In the genomic region with DNA sequence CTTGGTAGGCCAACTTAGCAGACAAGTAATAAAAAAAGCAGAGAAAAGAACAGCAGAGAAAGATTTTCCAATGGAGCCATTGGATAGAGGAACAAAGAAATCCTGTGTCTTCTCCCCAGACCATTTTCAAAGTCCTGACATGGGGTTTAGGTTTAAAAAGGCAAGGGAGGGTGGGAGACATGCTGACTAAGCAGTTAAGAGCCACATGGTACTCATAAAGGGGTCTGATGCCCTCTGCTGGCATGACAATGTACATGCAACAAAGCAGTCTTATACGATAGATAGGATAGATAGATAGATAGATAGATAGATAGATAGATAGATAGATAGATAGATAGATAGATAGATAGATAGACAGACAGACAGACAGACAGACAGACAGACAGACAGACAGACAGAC, we compare ENCODE assay signal across 9 mouse cellular contexts. TPM values are rescaled to one million over a fixed set of nuclear protein-coding genes. Genes with fewer than 3 reads are reported as not detected.
A peak's percentile ranks its signal among the peaks of the same experiment; 100 is the strongest.
DNase-seq lines count a peak whose midpoint lies in the region; ATAC-seq and TF ChIP-seq lines count a peak whose summit lies in the region.
"Had no signal": no experiment of that assay in that cellular context is flagged by ENCODE, and none has a peak within 500 bp of the region (broad histone marks: within the 10 kb centered on the region; RNA-seq: fewer than 3 reads in every experiment).

No protein-coding gene starts in this region.

- H3K4me3 ChIP-seq in lung, embryonic 14.5 days (ENCODE audit: low read depth, low read length): no peak overlapping the region
- H3K4me3 ChIP-seq: limb, embryonic 12.5 days had no signal

- H3K9ac ChIP-seq in lung, embryonic 14.5 days: no peak overlapping the region
- H3K9ac ChIP-seq: limb, embryonic 12.5 days had no signal

- H3K4me2 ChIP-seq in lung, embryonic 14.5 days: no peak overlapping the region
- H3K4me2 ChIP-seq: limb, embryonic 12.5 days had no signal

- no peaks in the 10 kb centered on the region for H3K27me3 ChIP-seq in lung, embryonic 14.5 days (ENCODE audit: insufficient read depth, low read length)
- H3K27me3 ChIP-seq: limb, embryonic 12.5 days had no signal

- ATAC-seq in lung, embryonic 14.5 days (ENCODE audit: insufficient read depth): no peak
- ATAC-seq in common myeloid progenitor, adult 5-6 weeks (replicated peaks; ENCODE audit: low read depth, poor library complexity, severe bottlenecking): 0 out of 2 replicates have a peak, but pooled peaks have one; percentile 43
- 0 out of 2 replicates have a peak, but pooled peaks have one; percentile 56 for ATAC-seq in monocyte, adult 5-6 weeks (replicated peaks; ENCODE audit: insufficient number of reproducible peaks, low FRiP score, low TSS enrichment, poor library complexity, severe bottlenecking)
- ATAC-seq in activated CD4-positive, CD25-positive, alpha-beta regulatory T cell, adult 4 months: no peak

- H3K9me3 ChIP-seq in lung, embryonic 14.5 days (ENCODE audit: low read depth, low read length): no peaks in the 10 kb centered on the region
- H3K9me3 ChIP-seq: limb, embryonic 12.5 days had no signal

- no peaks in the 10 kb centered on the region for H3K4me1 ChIP-seq in lung, embryonic 14.5 days (ENCODE audit: insufficient read depth)
- H3K4me1 ChIP-seq: limb, embryonic 12.5 days had no signal

- peak; percentile 59 for TF ChIP-seq CTCF in lung, embryonic 14.5 days (IDR thresholded peaks at IDR 0.05; ENCODE audit: low read depth)

- no peak overlapping the region for H3K27ac ChIP-seq in lung, embryonic 14.5 days (ENCODE audit: low read depth)
- H3K27ac ChIP-seq: limb, embryonic 12.5 days had no signal

- 70% methylated on average over 1 of the region's 1 CpGs for WGBS in lung, embryonic 14.5 days

- DNase-seq in cerebellum, postnatal 10 days: peak; percentile 46 to 52
- DNase-seq in cerebellum, adult 11-12 months: no peak
- DNase-seq in lung, embryonic 14.5 days: peak; percentile 52
- no peak for DNase-seq in lung, postnatal 14 days
- DNase-seq in adrenal gland, adult (ENCODE audit: inconsistent age in 2 of 2, low spot score in 1 of 2): no peak

- H3K36me3 ChIP-seq in lung, embryonic 14.5 days (ENCODE audit: insufficient read depth): no peaks in the 10 kb centered on the region
- H3K36me3 ChIP-seq: limb, embryonic 12.5 days had no signal

RNA-seq across cellular contexts. Expression of a gene that starts 15.7 kb away (rescaled TPM):
- polyA plus RNA-seq in lung, embryonic 14.5 days (2014; fragmentation: Nextera tagmentation; extraction: Ambion mirVana): 52.0 and 54.6 TPM in 2 replicates
- 57.4 and 104 TPM in 2 replicates for total RNA-seq in common myeloid progenitor, adult 5-6 weeks (2017)
- 29.7 to 52.8 TPM (median 33.2 TPM) in 3 replicates for total RNA-seq in monocyte, adult 5-6 weeks (2017)
- polyA plus RNA-seq in activated CD4-positive, CD25-positive, alpha-beta regulatory T cell, adult 4 months (2017; shearing (Covaris generic)): 10 to 100 TPM; 32.9 to 42.2 TPM

RNA-seq across cellular contexts. Expression of a gene that starts 56.1 kb away (rescaled TPM):
- 18.7 and 20.8 TPM in 2 replicates for polyA plus RNA-seq in lung, embryonic 14.5 days (2014; fragmentation: Nextera tagmentation; extraction: Ambion mirVana)
- total RNA-seq in common myeloid progenitor, adult 5-6 weeks (2017): 7.7 and 8.6 TPM in 2 replicates
- 21.5 to 55.1 TPM (median 25.0 TPM) in 3 replicates for total RNA-seq in monocyte, adult 5-6 weeks (2017)
- polyA plus RNA-seq in activated CD4-positive, CD25-positive, alpha-beta regulatory T cell, adult 4 months (2017; shearing (Covaris generic)): 10 to 100 TPM; 14.3 to 14.7 TPM

Comparison
In these comparisons a context has a peak if more than half of its experiments do, and no peak if none do; other contexts are left out.
1. DNase-seq: peak in cerebellum, postnatal 10 days (2 of 2) and lung, embryonic 14.5 days (single experiment); none in cerebellum, adult 11-12 months (single experiment), lung, postnatal 14 days (single experiment) and adrenal gland, adult (0 of 2).
2. ATAC-seq: peak in common myeloid progenitor, adult 5-6 weeks (single experiment) and monocyte, adult 5-6 weeks (single experiment); none in lung, embryonic 14.5 days (single experiment) and activated CD4-positive, CD25-positive, alpha-beta regulatory T cell, adult 4 months (single experiment).